Mouse (Mus musculus): ENCODE results near the gene Trpm6. TPM values are rescaled to one million over a fixed set of nuclear protein-coding genes. Genes with fewer than 3 reads are reported as not detected.

Trpm6 gene
- total RNA-seq, 2 experiments from 2014 or later = 0.68 TPM; not detected in 1

DNA sequence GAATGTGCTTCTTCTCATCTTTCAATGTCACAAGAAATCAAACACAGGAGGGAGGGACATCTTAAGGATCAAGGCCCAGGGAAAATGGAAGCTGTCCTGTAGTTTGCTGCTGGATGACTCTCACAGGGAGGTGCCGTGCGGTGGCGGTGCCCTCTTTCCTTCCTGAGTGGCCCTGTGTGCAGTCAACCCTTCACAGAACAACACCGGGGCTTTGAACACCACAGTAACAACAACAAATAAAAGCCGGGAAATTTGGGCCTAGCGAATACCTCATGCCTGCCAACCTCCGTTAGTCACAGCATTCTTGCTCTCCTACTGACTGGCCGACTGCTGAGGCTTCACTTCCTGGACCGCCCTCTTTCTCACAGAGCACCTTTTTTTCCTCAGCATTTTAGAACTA lies 9.1 kb downstream of the Trpm6 start:
- no peak for ATAC-seq (replicated peaks; ENCODE audit: low FRiP score, poor library complexity, severe bottlenecking)

- ATAC-seq (replicated peaks; ENCODE audit: low FRiP score, poor library complexity, severe bottlenecking) = no peak
These were observed 16.6 kb downstream of the Trpm6 start for GRCm38 (mm10) chr19:18766399-18766798.

DNA sequence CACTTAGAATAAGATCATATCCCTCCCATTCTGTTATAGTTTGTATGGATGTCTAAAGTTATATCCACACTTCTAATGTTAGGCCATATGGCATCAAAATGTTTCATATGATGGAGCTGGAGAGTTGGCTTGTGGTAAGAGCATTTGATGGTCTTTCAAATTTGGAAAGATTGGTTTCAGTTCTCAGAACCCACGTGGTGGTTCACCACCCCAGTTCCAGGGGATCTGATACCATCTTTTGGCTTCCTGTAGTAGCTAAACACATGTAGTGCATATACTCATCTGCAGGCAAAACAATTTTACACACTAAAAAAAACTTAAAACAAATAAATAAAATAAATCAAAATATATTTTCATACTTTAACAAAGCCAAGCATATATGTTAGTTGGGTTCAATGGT lies 21.3 kb downstream of the Trpm6 start:
- ATAC-seq (replicated peaks; ENCODE audit: low FRiP score, poor library complexity, severe bottlenecking) = no peak

DNA sequence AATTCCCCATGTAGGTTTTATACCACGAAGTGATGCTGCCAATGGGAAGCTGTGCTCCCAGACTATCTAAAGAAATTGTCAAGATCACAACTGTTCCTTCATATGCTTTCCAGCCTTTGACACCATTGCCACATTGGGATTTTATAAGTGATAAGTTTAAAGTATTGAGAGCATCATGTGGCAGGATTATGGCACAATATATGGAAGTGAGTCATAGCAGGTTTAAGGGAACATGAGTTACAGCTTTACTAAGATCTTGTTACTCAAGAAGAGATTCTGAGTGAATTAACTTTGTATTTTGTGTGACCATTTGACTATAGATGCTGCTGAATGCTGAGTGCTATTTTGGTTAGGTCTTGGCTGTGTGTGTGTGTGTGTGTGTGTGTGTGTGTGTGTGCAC lies 21.8 kb downstream of the Trpm6 start:
- no peak for ATAC-seq (replicated peaks; ENCODE audit: low FRiP score, poor library complexity, severe bottlenecking)

DNA sequence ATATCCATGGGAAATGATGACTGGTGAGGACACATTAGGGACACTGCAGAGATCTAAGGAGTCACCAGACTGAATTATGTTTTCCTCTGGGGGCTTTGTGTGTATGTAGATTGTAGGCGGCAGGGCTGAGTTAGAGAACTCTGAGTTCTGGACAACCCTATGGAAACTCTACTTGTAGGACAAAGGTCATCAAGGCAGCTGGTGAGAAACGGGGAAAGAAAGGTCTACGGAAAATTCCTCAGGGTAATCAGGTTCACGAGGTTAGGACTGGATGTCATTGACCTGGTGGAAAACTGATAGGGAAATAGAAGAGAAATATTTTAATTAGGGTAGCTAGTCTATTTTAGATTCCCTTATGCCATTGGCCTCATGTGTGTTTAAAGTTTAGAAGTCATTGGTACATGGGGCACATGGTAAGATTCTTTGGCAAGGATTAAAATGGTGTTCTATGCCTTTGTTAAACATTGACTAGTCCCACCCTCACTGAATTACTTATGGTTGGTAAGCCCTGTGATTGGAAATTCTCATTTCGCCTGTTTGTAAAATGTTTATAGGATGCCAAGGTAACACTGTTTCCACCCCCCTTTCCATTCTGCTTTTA lies 23.2 kb downstream of the Trpm6 start:
- no peak for ATAC-seq (replicated peaks; ENCODE audit: low FRiP score, poor library complexity, severe bottlenecking)

DNA sequence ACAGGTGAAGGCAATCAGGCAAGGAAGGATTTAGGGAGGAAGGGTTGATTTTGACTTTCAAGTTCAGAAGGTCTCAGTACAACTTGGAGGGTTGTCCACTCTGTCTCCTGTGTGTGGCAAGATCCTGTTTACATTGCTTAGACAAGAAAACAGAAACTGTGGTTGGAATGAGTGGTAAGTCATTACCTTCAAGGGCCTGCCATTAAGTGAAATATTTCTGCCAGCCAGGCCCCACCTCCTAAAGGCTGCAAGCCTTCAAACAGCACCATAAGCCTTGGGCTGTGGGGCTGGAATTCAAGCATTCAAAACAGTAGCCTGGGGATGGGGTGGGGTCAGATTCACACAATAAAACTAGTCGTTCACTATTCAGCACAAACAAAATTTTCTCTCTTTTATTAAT lies 24.3 kb downstream of the Trpm6 start:
- no peak for ATAC-seq (replicated peaks; ENCODE audit: low FRiP score, poor library complexity, severe bottlenecking)

GRCm38 (mm10) chr19:18799646-18800045 lies 49.9 kb downstream of the Trpm6 start:
- ATAC-seq (replicated peaks; ENCODE audit: low FRiP score, poor library complexity, severe bottlenecking) = no peak

- ATAC-seq (replicated peaks; ENCODE audit: low FRiP score, poor library complexity, severe bottlenecking) = no peak
These were observed 61.5 kb downstream of the Trpm6 start for GRCm38 (mm10) chr19:18811264-18811663.

- no peak for ATAC-seq (replicated peaks; ENCODE audit: low FRiP score, poor library complexity, severe bottlenecking)
These were observed 65.4 kb downstream of the Trpm6 start for GRCm38 (mm10) chr19:18815170-18815569.

- no peak for ATAC-seq (replicated peaks; ENCODE audit: low FRiP score, poor library complexity, severe bottlenecking)
These were observed 67.6 kb downstream of the Trpm6 start for GRCm38 (mm10) chr19:18817425-18817824.

DNA sequence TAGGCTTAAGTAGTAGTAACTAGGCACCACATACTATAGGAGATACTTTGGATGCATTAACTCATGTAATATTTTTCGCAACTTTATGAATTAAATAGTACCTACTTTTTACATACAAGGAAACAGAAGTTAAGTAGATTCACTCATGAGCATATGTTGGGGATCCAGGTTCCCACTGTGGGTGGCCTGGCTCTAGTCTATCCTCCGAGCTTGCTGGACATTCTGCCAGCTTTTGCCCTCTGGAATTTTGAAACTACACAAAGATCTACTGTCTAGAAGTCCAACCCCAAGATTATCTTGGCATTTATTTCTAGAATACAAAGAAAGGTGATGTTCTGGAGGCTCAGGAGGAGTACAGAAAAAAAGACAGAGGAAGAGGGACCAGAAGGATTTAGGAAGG lies 78.8 kb downstream of the Trpm6 start:
- ATAC-seq (replicated peaks; ENCODE audit: low FRiP score, poor library complexity, severe bottlenecking) = no peak

GRCm38 (mm10) chr19:18831196-18831595 lies 81.4 kb downstream of the Trpm6 start:
- no peak for ATAC-seq (replicated peaks; ENCODE audit: low FRiP score, poor library complexity, severe bottlenecking)

DNA sequence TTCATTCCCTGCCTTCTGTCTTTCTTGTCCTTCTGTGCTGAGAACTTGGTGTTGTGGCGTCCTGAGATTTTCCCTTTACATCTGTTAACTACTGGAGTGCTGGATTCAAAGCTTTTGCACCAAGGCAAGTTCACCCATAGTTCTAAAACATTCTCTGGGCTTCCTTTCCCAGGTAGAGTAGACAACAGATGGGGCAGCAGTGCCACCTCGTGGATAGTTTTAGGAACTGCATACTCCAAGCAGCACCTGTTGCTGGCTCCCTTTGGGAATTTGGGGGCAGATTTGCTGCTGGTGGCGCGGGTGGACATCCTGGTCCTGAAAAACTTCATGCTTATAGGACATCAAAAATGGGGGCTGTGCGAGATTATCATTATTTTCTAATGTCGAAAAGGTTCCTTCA lies 85.2 kb downstream of the Trpm6 start:
- ATAC-seq (replicated peaks; ENCODE audit: low FRiP score, poor library complexity, severe bottlenecking) = peak; percentile 69; the same call in 1 of the 2 replicates

GRCm38 (mm10) chr19:18841789-18842562 lies 92.2 kb downstream of the Trpm6 start:
- ATAC-seq (replicated peaks; ENCODE audit: low FRiP score, poor library complexity, severe bottlenecking) = no peak

- ATAC-seq (replicated peaks; ENCODE audit: low FRiP score, poor library complexity, severe bottlenecking) = no peak
These were observed 92.8 kb downstream of the Trpm6 start for GRCm38 (mm10) chr19:18842626-18843025.

- ATAC-seq (replicated peaks; ENCODE audit: low FRiP score, poor library complexity, severe bottlenecking) = no peak
These were observed 96.6 kb downstream of the Trpm6 start for GRCm38 (mm10) chr19:18846336-18846735.

- ATAC-seq (replicated peaks; ENCODE audit: low FRiP score, poor library complexity, severe bottlenecking) = no peak
These were observed 118.5 kb downstream of the Trpm6 start for GRCm38 (mm10) chr19:18868311-18868710.

GRCm38 (mm10) chr19:18872792-18873569 lies 123.2 kb downstream of the Trpm6 start:
- ATAC-seq (replicated peaks; ENCODE audit: low FRiP score, poor library complexity, severe bottlenecking) = no peak

GRCm38 (mm10) chr19:18873709-18874644 lies 124.2 kb downstream of the Trpm6 start:
- no peak for ATAC-seq (replicated peaks; ENCODE audit: low FRiP score, poor library complexity, severe bottlenecking)

- no peak for ATAC-seq (replicated peaks; ENCODE audit: low FRiP score, poor library complexity, severe bottlenecking)
These were observed 129.5 kb downstream of the Trpm6 start for GRCm38 (mm10) chr19:18879264-18879663.

Data from erythroblast, adult 5-6 weeks (primary cell).